Mouse (Mus musculus): ENCODE results near the gene Dgcr6. TPM values are rescaled to one million over a fixed set of nuclear protein-coding genes. Genes with fewer than 3 reads are reported as not detected.

Gene Dgcr6
- 26.8 and 39.3 TPM in 2 replicates for polyA plus RNA-seq (2012; ENCODE audit: low replicate concordance)

GRCm38 (mm10) chr16:18052731-18053202 is at the start of gene Dgcr6:
TSS of gene Dgcr6 (plus strand) at chr16:18052860.

Other genes starting within 250 kb of the Dgcr6 start
- gene B830017H08Rik, start 219.7 kb upstream of the Dgcr6 start, polyA plus RNA-seq (2012; ENCODE audit: low replicate concordance): not detected in 2 replicates
- 1.8 and 5.4 TPM in 2 replicates for gene Car15, start 214.5 kb upstream of the Dgcr6 start, polyA plus RNA-seq (2012; ENCODE audit: low replicate concordance)
- 0.57 and 0.79 TPM in 2 replicates for gene Gm20518, start 161.2 kb upstream of the Dgcr6 start, polyA plus RNA-seq (2012; ENCODE audit: low replicate concordance)
- gene Tssk1, start 158.6 kb upstream of the Dgcr6 start, polyA plus RNA-seq (2012; ENCODE audit: low replicate concordance): not detected in 2 replicates
- gene Dgcr2, start 154.3 kb upstream of the Dgcr6 start, polyA plus RNA-seq (2012; ENCODE audit: low replicate concordance): 15.8 and 23.2 TPM in 2 replicates
- 0.12 TPM in 1 of 2 replicates, not detected in the other for gene Tssk2, start 154.2 kb upstream of the Dgcr6 start, polyA plus RNA-seq (2012; ENCODE audit: low replicate concordance)
- 27.5 and 28.2 TPM in 2 replicates for gene Ess2, start 141.5 kb upstream of the Dgcr6 start, polyA plus RNA-seq (2012; ENCODE audit: low replicate concordance)
- gene Gsc2, start 137.8 kb upstream of the Dgcr6 start, polyA plus RNA-seq (2012; ENCODE audit: low replicate concordance): not detected in 2 replicates
- gene Slc25a1, start 124.6 kb upstream of the Dgcr6 start, polyA plus RNA-seq (2012; ENCODE audit: low replicate concordance): 152 and 236 TPM in 2 replicates
- gene Vpreb2, start 72.4 kb upstream of the Dgcr6 start, polyA plus RNA-seq (2012; ENCODE audit: low replicate concordance): not detected in 2 replicates
- 1.9 and 2.1 TPM in 2 replicates for gene Prodh, start 37.3 kb downstream of the Dgcr6 start, polyA plus RNA-seq (2012; ENCODE audit: low replicate concordance)
- gene Rtn4r, start 74.8 kb downstream of the Dgcr6 start, polyA plus RNA-seq (2012; ENCODE audit: low replicate concordance): 0.93 and 1.7 TPM in 2 replicates
- not detected in 2 replicates for gene Ccdc188, start 165.0 kb downstream of the Dgcr6 start, polyA plus RNA-seq (2012; ENCODE audit: low replicate concordance)
- gene Zdhhc8, start 182.3 kb downstream of the Dgcr6 start, polyA plus RNA-seq (2012; ENCODE audit: low replicate concordance): 43.0 and 57.3 TPM in 2 replicates
- gene Trmt2a, start 195.8 kb downstream of the Dgcr6 start, polyA plus RNA-seq (2012; ENCODE audit: low replicate concordance): 40.9 and 50.6 TPM in 2 replicates
- gene Ranbp1, start 195.9 kb downstream of the Dgcr6 start, polyA plus RNA-seq (2012; ENCODE audit: low replicate concordance): 683 and 1,010 TPM in 2 replicates
- not detected in 2 replicates for gene Gm49776, start 205.5 kb downstream of the Dgcr6 start, polyA plus RNA-seq (2012; ENCODE audit: low replicate concordance)
- 3.6 and 21.7 TPM in 2 replicates for gene Dgcr8, start 236.4 kb downstream of the Dgcr6 start, polyA plus RNA-seq (2012; ENCODE audit: low replicate concordance)